Mouse (Mus musculus) spleen, adult 2 months (tissue): ENCODE data around the gene Capns1. TPM values are rescaled to one million over a fixed set of nuclear protein-coding genes. Genes with fewer than 3 reads are reported as not detected.
A peak's percentile ranks its signal among the peaks of the same experiment; 100 is the strongest.

Source experiments
- DNase-seq, 2 experiments: peaks; one replicate each; pipeline versions ENCODE4 v3.0.0 to v3.0.0-alpha.2; 2012 to 2021; ENCODE audit warnings: low spot score in 2 of 2, low read depth in 1 of 2
- H3K27ac ChIP-seq: fragments of 200-500 bp; 2 replicates; pipeline ENCODE4 v1.5.1; 2012; ENCODE audit warnings: low read length, inconsistent platforms; ENCODE audit not compliant: insufficient read depth
- H3K27me3 ChIP-seq: fragments of 200-500 bp; 2 replicates; pipeline ENCODE4 v1.6.1; 2012; ENCODE audit warnings: mild to moderate bottlenecking, moderate library complexity, low read length, inconsistent platforms; ENCODE audit not compliant: control insufficient read depth, insufficient read depth
- H3K36me3 ChIP-seq: fragments of 200-500 bp; 2 replicates; pipeline ENCODE4 v1.6.1; 2012; ENCODE audit warnings: mild to moderate bottlenecking, low read length, inconsistent platforms; ENCODE audit not compliant: control insufficient read depth, insufficient read depth
- H3K4me1 ChIP-seq: fragments of 200-500 bp; 2 replicates; pipeline ENCODE4 v1.6.1; 2011; ENCODE audit warnings: inconsistent platforms; ENCODE audit not compliant: control insufficient read depth, insufficient read depth, insufficient read length
- H3K4me3 ChIP-seq: fragments of 200-500 bp; 2 replicates; pipeline ENCODE4 v1.5.1; 2011; ENCODE audit warnings: mild to moderate bottlenecking, inconsistent platforms; ENCODE audit not compliant: insufficient read depth, insufficient read length; ENCODE audit errors: extremely low read depth
- CTCF ChIP-seq: fragments of 200-500 bp; IDR thresholded peaks from 2 replicates; pipeline ENCODE4 v1.5.1; 2011; ENCODE audit warnings: mild to moderate bottlenecking, inconsistent platforms; ENCODE audit not compliant: insufficient read depth, insufficient read length, insufficient replicate concordance; ENCODE audit errors: extremely low read depth
- POLR2A ChIP-seq: fragments of 200-500 bp; IDR thresholded peaks from 2 replicates; pipeline ENCODE4 v1.6.1; 2011; ENCODE audit warnings: low read depth, low read length, inconsistent platforms
- WGBS: fragments of 180-500 bp; shearing (Covaris S2); methylation state at CpG from one replicate; pipeline ENCODE4 v1.1.7; 2018; 5-methylcytosine and 5-hydroxymethylcytosine counted together
- polyA plus RNA-seq: library from polyadenylated mRNA; depleted of rRNA; stranded (reverse); fragments of >200 nt; gene quantifications from 2 replicates; pipeline ENCODE4 v1.2.3, GENCODE M21; 2012; rRNA removed

Gene Capns1
- polyA plus RNA-seq, 1 experiment: 414 TPM

- no peak overlapping the region for H3K27ac ChIP-seq
- peaks cover 27% of the 10 kb centered on the region for H3K36me3 ChIP-seq
- TF ChIP-seq POLR2A (no peak), CTCF (no peak)
- H3K4me1 ChIP-seq: peaks cover 2% of the 10 kb centered on the region; the same call in 1 of the 2 replicates
- no peaks in the 10 kb centered on the region for H3K27me3 ChIP-seq
- no peak for DNase-seq
- H3K4me3 ChIP-seq: no peak overlapping the region
- WGBS: 95% methylated on average over 5 of the region's 5 CpGs
Measured at GRCm38 (mm10) chr7:30163113-30163512, 35.5 kb downstream of the Capns1 start.

- no peak for TF ChIP-seq CTCF
- no peak for TF ChIP-seq POLR2A
- 93% methylated on average over 3 of the region's 3 CpGs for WGBS
- Histone ChIP-seq H3K27ac (no peak overlapping the region), H3K27me3 (no peaks in the 10 kb centered on the region), H3K4me1 (no peaks in the 10 kb centered on the region), H3K36me3 (peaks cover 9% of the 10 kb centered on the region), H3K4me3 (no peak overlapping the region)
- no peak for DNase-seq
Measured at GRCm38 (mm10) chr7:30155507-30155906, 43.1 kb downstream of the Capns1 start.

GRCm38 (mm10) chr7:30154040-30154439, 44.6 kb downstream of the Capns1 start:
- H3K27ac ChIP-seq: no peak overlapping the region
- peaks cover 5% of the 10 kb centered on the region; the same call in 1 of the 2 replicates for H3K36me3 ChIP-seq
- no peaks in the 10 kb centered on the region for H3K4me1 ChIP-seq
- H3K27me3 ChIP-seq: no peaks in the 10 kb centered on the region
- no peak for DNase-seq
- H3K4me3 ChIP-seq: no peak overlapping the region
- no peak for TF ChIP-seq POLR2A
- no peak for TF ChIP-seq CTCF
- 94% methylated on average over 1 of the region's 1 CpGs for WGBS

DNA sequence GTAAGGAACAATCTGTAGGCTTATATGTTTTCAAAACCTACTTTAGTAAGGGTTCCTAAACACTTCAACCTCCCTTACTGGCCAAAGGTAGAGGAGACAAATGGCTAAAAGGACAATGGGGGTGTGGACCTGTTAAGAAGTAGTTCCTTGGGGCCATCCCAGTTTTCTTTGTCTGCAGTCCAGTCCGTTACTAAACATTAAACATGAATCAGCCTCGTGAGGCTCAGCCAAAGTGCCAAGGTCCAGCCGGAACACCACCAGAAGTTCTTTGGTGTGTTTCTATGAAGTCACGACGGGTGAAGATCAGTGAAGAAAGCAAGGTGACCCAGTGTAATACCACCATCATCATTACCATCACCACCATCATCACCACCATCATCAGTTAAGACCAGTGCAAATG, 51.6 kb downstream of the Capns1 start:
- Histone ChIP-seq H3K4me1 (no peaks in the 10 kb centered on the region), H3K27ac (no peak overlapping the region), H3K36me3 (no peaks in the 10 kb centered on the region), H3K4me3 (no peak overlapping the region), H3K27me3 (no peaks in the 10 kb centered on the region; the same call in 1 of the 2 replicates)
- WGBS: 92% methylated on average over 5 of the region's 5 CpGs
- DNase-seq: no peak
- TF ChIP-seq CTCF: no peak
- no peak for TF ChIP-seq POLR2A

DNA sequence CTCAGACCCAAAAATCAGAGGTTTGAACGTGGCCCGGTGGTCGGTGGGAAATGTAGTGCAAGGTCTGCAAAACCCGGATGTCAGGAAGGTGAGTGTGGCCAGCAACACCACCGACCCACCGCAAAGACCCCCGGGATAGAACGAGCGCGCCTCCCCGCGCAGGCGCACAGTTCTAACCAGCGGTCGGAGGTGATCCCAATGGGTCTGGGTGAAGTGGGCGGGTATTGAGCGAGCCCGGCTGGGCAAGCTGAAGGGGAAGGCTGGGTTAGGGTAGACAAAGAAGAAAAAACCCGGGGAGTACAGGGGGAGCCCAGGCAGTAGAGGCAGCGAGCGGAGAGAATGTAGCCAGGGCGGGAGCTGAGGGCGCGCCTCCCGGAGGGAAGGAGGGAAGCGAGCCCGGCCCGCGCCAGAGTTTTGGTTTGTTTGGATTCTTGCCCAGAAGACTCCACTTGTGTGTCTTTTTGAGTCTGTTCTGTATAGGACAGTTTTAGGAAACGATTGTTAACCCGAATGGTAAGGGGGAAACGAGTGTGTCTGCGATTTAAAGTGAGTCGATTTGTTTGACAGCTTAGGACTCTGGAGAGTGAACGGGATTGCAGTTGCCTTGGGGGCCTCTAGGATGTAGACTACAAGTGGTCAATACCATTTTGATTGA, 54.9 kb downstream of the Capns1 start:
- Histone ChIP-seq H3K4me3 (peak overlapping the region; percentile 43; the same call in 1 of the 2 replicates), H3K36me3 (no peaks in the 10 kb centered on the region), H3K27ac (no peak overlapping the region), H3K4me1 (no peaks in the 10 kb centered on the region), H3K27me3 (no peaks in the 10 kb centered on the region; the same call in 1 of the 2 replicates)
- WGBS: 4% methylated on average over 35 of the region's 35 CpGs
- TF ChIP-seq CTCF (no peak), POLR2A (no peak)
- DNase-seq: peak in 1 of 2 experiments; percentile 22

DNA sequence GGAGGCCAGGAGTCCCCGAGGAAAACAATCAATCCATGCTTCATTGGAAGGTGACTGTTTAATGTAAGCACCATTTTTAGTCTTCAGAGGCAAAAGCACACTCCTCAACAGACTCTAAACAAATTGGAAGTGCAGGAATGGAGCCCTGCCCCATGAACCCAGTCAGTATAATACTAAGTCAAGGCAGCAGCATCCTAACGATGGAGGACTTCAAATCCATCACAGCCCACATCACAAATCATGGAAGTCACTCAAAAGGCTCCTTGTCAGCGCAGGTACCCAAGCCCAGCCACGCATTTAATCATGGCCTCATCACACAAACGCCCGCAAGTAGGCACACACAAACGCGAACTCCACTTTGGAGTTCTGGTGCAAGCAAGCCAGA, 55.4 kb downstream of the Capns1 start:
- H3K4me1 ChIP-seq: no peaks in the 10 kb centered on the region
- no peaks in the 10 kb centered on the region; the same call in 1 of the 2 replicates for H3K27me3 ChIP-seq
- TF ChIP-seq POLR2A (no peak), CTCF (no peak)
- H3K27ac ChIP-seq: no peak overlapping the region
- peak overlapping the region; percentile 43; the same call in 1 of the 2 replicates for H3K4me3 ChIP-seq
- DNase-seq: no peak
- H3K36me3 ChIP-seq: no peaks in the 10 kb centered on the region; the same call in 1 of the 2 replicates
- whole genome bisulfite sequencing: 14% methylated on average over 8 of the region's 8 CpGs

Other genes starting within 250 kb of the Capns1 start
- gene Zfp74, start 244.7 kb downstream of the Capns1 start, polyA plus RNA-seq: 4.0 and 6.0 TPM in 2 replicates
- 3.0 and 3.1 TPM in 2 replicates for gene Zfp568, start 214.9 kb downstream of the Capns1 start, polyA plus RNA-seq
- gene Zfp14, start 147.4 kb downstream of the Capns1 start, polyA plus RNA-seq: 1.1 and 1.4 TPM in 2 replicates
- 0.40 and 0.81 TPM in 2 replicates for gene Zfp82, start 125.9 kb downstream of the Capns1 start, polyA plus RNA-seq
- gene Gm26920, start 108.4 kb downstream of the Capns1 start, polyA plus RNA-seq: 0.16 TPM in 1 of 2 replicates, not detected in the other
- 1.1 and 2.2 TPM in 2 replicates for gene Zfp566, start 108.3 kb downstream of the Capns1 start, polyA plus RNA-seq
- 9.3 and 11.3 TPM in 2 replicates for gene Zfp260, start 104.0 kb downstream of the Capns1 start, polyA plus RNA-seq
- 0.92 and 1.9 TPM in 2 replicates for gene Zfp382, start 76.9 kb downstream of the Capns1 start, polyA plus RNA-seq
- gene Zfp146, start 29.1 kb downstream of the Capns1 start, polyA plus RNA-seq: 7.3 and 8.8 TPM in 2 replicates
- gene Cox7a1, start 14.7 kb downstream of the Capns1 start, polyA plus RNA-seq: 0.43 and 0.52 TPM in 2 replicates
- gene Polr2i, start 33.1 kb upstream of the Capns1 start, polyA plus RNA-seq: 51.5 and 60.8 TPM in 2 replicates
- 21.5 and 24.6 TPM in 2 replicates for gene Tbcb, start 33.5 kb upstream of the Capns1 start, polyA plus RNA-seq
- 0.13 TPM in 1 of 2 replicates, not detected in the other for gene Ovol3, start 36.9 kb upstream of the Capns1 start, polyA plus RNA-seq
- gene Thap8, start 81.3 kb upstream of the Capns1 start, polyA plus RNA-seq: 0.14 and 0.18 TPM in 2 replicates
- gene Wdr62, start 81.6 kb upstream of the Capns1 start, polyA plus RNA-seq: 15.7 and 21.5 TPM in 2 replicates
- gene Clip3, start 92.9 kb upstream of the Capns1 start, polyA plus RNA-seq: 10.0 and 13.2 TPM in 2 replicates
- gene Alkbh6, start 109.9 kb upstream of the Capns1 start, polyA plus RNA-seq: 86.3 and 144 TPM in 2 replicates
- 14.7 and 21.1 TPM in 2 replicates for gene Syne4, start 116.0 kb upstream of the Capns1 start, polyA plus RNA-seq
- 0.58 and 0.89 TPM in 2 replicates for gene E130208F15Rik, start 122.9 kb upstream of the Capns1 start, polyA plus RNA-seq
- 13.4 and 25.8 TPM in 2 replicates for gene Sdhaf1, start 125.1 kb upstream of the Capns1 start, polyA plus RNA-seq
- 2.7 and 3.2 TPM in 2 replicates for gene Lrfn3, start 164.0 kb upstream of the Capns1 start, polyA plus RNA-seq
- 569 and 738 TPM in 2 replicates for gene Tyrobp, start 214.9 kb upstream of the Capns1 start, polyA plus RNA-seq
- gene Hcst, start 221.0 kb upstream of the Capns1 start, polyA plus RNA-seq: 178 and 278 TPM in 2 replicates
- 55.1 and 70.8 TPM in 2 replicates for gene Nfkbid, start 222.9 kb upstream of the Capns1 start, polyA plus RNA-seq
- 1.9 and 2.3 TPM in 2 replicates for gene Aplp1, start 246.7 kb upstream of the Capns1 start, polyA plus RNA-seq